Mouse (Mus musculus) adipocyte (in vitro differentiated cells): ENCODE measurements around the gene Gm10392.
"Not testable (repeated sequence)": the region's sequence is repeated elsewhere in the genome, so short reads cannot be mapped to it uniquely, and the experiment has no call there.

ENCODE experiments used
- DNase-seq: peaks from one replicate; pipeline ENCODE4 v3.0.0-alpha.2; 2016; ENCODE audit warnings: low spot score

Gm10392 gene

GRCm38 (mm10) chr11:77519043-77519442, at the start of gene Gm10392:
Gene Gm10392 (minus strand): TSS chr11:77519198.
- DNase-seq: no peak

GRCm38 (mm10) chr11:77545261-77545660, 26.3 kb upstream of the Gm10392 start:
- DNase-seq: peak; percentile 35

- DNase-seq: no peak
These were observed 13.3 kb upstream of the Gm10392 start for GRCm38 (mm10) chr11:77532202-77532846.

- no peak for DNase-seq
These were observed 11.9 kb upstream of the Gm10392 start for GRCm38 (mm10) chr11:77530862-77531261.

GRCm38 (mm10) chr11:77529644-77530043, 10.6 kb upstream of the Gm10392 start:
- peak; percentile 34 for DNase-seq

- not testable (repeated sequence) for DNase-seq
These were observed 9.4 kb upstream of the Gm10392 start for GRCm38 (mm10) chr11:77528420-77528819.

GRCm38 (mm10) chr11:77525804-77526486, 6.9 kb upstream of the Gm10392 start:
- DNase-seq: no peak

GRCm38 (mm10) chr11:77520601-77521529, 1.9 kb upstream of the Gm10392 start:
- peak; percentile 41 for DNase-seq

GRCm38 (mm10) chr11:77518051-77518798, 773 bp downstream of the Gm10392 start:
- no peak for DNase-seq

GRCm38 (mm10) chr11:77516553-77517425, 2.2 kb downstream of the Gm10392 start:
- DNase-seq: peak; percentile 73

GRCm38 (mm10) chr11:77515637-77516552, 3.1 kb downstream of the Gm10392 start, which contains the start of gene Trp53i13:
Gene Trp53i13 (minus strand): TSS chr11:77515980.
- no peak for DNase-seq

GRCm38 (mm10) chr11:77514832-77515636, 4.0 kb downstream of the Gm10392 start, which contains the start of gene Abhd15:
Gene Abhd15 (plus strand): TSS chr11:77515121.
- peak; percentile 85 for DNase-seq

GRCm38 (mm10) chr11:77514281-77514831, 4.6 kb downstream of the Gm10392 start:
- no peak for DNase-seq

GRCm38 (mm10) chr11:77513811-77514170, 5.2 kb downstream of the Gm10392 start:
- no peak for DNase-seq

GRCm38 (mm10) chr11:77512891-77513810, 5.8 kb downstream of the Gm10392 start:
- peak; percentile 86 for DNase-seq

- DNase-seq: no peak
These were observed 7.7 kb downstream of the Gm10392 start for GRCm38 (mm10) chr11:77511336-77511735.
